Mouse (Mus musculus): ENCODE measurements around the gene Hbq1a. TPM values are rescaled to one million over a fixed set of nuclear protein-coding genes. Genes with fewer than 3 reads are reported as not detected.

Hbq1a gene
- total RNA-seq (2014; fragmentation: Nextera tagmentation) (not detected in 2 replicates), total RNA-seq (2017) (not detected in 2 replicates)

DNA sequence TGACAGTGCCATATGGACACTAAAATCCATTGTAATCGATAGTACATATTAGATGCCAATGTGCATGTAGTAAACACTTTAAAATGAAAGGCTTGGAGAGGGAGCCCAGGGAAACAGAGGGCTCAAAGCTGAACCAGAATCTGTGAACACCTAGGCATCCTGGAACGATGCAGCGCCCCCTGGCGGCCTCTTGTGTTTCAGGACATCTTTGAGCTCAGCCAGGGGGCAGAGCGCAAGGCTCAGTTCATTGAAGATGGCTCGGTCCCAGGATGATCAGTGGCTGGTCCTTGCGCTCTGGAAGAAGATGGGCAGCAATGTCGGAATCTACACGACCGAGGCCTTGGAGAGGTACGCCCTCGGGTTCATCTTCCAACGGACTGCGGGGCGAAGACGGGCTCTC, at the start of gene Hbq1a:
TSS of gene Hbq1a (plus strand) at position 205 of the 400 bp plus-strand sequence.
- peak; percentile 73 for ATAC-seq (replicated peaks; ENCODE audit: poor library complexity, severe bottlenecking)

GRCm38 (mm10) chr11:32250880-32251763, 48.7 kb upstream of the Hbq1a start:
- ATAC-seq (replicated peaks; ENCODE audit: poor library complexity, severe bottlenecking): no peak

GRCm38 (mm10) chr11:32253121-32253520, 46.7 kb upstream of the Hbq1a start:
- ATAC-seq (replicated peaks; ENCODE audit: poor library complexity, severe bottlenecking): no peak

DNA sequence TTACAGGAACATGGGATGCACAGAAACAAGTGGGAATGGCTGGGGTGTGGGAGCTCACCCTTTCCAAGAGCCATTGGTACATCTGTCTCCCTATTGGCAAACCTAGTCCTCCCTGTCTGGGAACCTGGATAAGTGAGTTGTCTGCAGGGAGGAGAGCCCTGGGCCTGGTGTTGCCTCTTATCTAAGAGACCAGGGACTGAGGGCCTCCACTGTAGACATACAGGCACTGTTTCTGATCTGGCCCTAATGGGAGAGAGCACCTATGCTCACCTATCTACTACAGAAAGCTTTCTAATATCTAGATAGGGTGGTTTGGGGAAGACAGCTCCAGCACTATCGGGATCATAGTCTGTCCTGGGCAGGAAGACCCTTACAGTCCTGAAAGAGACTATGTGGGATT, 43.7 kb upstream of the Hbq1a start:
- ATAC-seq (replicated peaks; ENCODE audit: poor library complexity, severe bottlenecking): no peak

DNA sequence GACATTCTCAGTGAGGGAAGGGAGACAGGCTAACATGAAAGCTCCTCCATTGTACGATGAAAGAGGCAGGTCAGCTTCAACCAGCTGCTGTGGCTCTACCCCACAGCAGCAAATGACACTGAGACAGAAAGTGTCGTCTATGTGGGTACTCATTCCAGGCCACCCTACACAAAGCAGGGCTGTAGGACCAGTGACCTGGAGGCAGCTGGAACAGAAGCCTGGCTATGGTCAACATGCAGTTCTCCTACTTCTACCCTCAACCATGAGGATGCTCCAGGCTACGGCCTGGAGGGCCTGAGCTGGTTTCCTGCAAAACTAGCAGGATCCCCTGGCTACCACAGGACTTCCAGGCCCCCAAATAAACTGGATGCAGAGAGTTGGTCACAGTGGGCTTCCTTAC, 43.3 kb upstream of the Hbq1a start:
- no peak for ATAC-seq (replicated peaks; ENCODE audit: poor library complexity, severe bottlenecking)

GRCm38 (mm10) chr11:32262674-32263415, 37.0 kb upstream of the Hbq1a start:
- ATAC-seq (replicated peaks; ENCODE audit: poor library complexity, severe bottlenecking): no peak

GRCm38 (mm10) chr11:32265117-32265738, 34.6 kb upstream of the Hbq1a start:
- ATAC-seq (replicated peaks; ENCODE audit: poor library complexity, severe bottlenecking): peak; percentile 38

- ATAC-seq (replicated peaks; ENCODE audit: poor library complexity, severe bottlenecking): no peak
These were observed 33.7 kb upstream of the Hbq1a start for GRCm38 (mm10) chr11:32266194-32266593.

DNA sequence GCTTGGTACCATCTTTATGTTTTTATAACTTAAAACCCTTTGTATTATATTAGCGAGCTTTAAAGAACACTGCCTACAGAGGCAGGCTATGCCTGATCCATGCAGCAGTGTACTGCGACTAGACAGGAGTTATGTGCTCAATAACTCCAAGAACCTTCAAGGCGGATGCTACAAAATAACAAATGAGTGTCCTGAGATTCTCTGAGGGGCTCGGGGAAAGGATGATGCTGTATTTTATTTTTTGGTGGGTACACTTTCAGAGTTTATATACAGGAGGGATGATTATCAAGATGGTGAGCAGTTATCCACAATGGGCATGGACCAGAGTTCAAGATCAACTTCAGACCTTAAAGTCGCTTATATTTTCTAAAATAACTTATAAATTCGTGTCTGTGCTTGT, 33.1 kb upstream of the Hbq1a start:
- ATAC-seq (replicated peaks; ENCODE audit: poor library complexity, severe bottlenecking): no peak

GRCm38 (mm10) chr11:32267188-32267884, 32.5 kb upstream of the Hbq1a start, which contains the start of gene Nprl3:
Nprl3 (minus strand) TSS chr11:32267707.
- ATAC-seq (replicated peaks; ENCODE audit: poor library complexity, severe bottlenecking): peak; percentile 93

DNA sequence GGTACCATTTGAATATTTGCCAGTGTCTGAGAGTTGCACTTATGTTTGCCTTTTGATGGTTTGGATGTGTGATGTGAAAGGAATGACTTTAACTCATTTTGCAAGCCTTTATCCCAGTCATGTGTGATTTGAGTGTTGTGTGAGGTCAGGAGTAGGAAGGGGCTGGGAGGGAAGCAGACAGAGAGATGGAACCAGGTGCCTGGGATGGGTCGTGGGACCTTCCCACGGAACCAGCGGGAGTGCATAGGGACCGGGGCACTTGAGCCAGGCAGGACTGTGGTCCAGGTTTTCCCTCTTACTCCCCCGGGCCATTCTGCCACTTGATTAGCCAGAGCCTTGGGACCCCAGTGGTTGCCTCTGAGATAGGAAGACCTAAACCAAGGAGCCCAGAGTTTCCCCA, 31.9 kb upstream of the Hbq1a start:
- ATAC-seq (replicated peaks; ENCODE audit: poor library complexity, severe bottlenecking): no peak

DNA sequence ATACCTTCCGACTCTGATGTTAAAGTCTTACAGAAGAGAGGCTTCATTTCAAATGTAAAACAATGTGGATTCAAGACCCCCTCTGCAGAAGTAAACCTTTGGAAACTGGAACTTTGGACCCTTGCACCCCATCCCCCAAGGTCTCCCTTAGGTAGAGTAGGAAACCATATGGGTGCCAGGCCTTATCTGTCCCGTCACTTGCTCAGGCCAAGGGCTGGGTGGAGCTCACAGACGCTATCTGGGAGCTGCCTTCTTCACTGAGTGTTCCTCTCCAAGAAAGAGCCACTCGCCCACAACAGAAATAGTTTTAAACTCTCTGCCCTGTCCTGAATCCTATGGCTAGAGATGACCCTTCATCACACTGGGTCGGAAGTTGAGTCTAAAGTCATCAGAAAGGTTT, 30.9 kb upstream of the Hbq1a start:
- no peak for ATAC-seq (replicated peaks; ENCODE audit: poor library complexity, severe bottlenecking)

DNA sequence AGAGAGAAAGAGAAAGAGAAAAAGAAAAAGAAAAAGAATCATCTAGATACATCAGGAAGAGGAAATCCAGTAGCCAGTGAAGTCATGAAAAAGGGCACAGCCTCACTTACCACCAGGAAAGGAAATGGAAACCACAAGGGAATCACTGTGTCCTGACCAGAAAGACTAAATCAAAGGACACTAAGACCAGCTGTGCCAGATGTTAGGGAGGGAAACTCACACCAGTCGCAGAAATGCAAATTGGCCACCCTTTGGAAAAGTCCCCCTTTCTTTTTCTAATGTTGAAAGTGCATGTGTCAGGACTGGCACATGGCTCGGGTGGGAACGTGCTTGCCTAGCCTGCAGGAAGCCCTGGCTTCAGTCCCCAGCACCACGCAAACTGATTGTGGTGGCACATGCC, 28.7 kb upstream of the Hbq1a start:
- ATAC-seq (replicated peaks; ENCODE audit: poor library complexity, severe bottlenecking): no peak

DNA sequence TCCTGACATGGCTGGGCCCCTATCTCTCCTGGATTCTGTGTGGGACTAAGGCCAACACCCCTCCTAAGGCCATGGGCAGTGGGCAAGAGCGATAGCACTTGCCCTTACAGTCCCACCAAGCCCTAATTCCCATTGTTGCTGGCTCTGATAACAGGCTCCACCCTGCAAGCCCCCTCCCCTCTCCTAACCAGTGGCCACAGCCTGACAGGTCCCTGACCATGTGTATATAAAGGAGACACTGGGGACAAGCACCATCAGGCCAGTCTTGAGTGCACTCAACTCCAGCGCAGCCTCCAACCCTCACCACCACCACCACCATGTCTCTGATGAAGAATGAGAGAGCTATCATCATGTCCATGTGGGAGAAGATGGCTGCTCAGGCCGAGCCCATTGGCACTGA, 23.5 kb upstream of the Hbq1a start, which contains the start of gene Hba-x:
TSS of gene Hba-x (plus strand) at position 54 of the 400 bp plus-strand sequence.
- ATAC-seq (replicated peaks; ENCODE audit: poor library complexity, severe bottlenecking): no peak

DNA sequence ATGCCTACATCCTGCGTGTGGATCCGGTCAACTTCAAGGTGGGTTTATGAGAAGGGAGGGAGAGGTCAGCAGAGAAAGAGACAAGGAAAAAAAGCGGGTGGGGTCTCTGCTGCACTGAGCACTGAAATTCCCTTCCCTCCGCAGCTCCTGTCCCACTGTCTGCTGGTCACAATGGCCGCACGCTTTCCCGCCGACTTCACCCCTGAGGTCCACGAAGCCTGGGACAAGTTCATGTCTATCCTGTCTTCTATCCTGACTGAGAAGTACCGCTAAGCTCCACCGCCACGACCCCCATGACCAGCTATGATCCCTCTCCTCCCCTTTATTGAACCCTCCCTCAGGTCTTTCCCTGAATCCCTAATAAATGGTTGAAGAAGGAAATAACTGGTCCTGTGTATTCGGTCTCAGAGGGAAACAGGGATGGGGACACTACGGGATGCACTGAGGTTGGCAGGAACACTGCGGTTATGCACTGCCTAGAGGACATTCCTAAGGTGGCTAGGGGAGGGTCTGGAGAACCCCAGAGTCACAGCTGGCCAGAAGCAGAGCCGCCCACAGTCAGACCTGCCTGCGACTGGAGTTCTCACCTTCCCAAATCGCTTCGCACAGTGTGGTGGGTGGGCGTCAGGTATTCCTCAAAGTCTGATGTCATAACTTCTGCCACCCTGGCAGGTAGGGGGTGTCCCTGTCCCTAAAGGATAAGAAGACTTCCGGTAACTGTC, 22.0 kb upstream of the Hbq1a start:
- no peak for ATAC-seq (replicated peaks; ENCODE audit: poor library complexity, severe bottlenecking)

DNA sequence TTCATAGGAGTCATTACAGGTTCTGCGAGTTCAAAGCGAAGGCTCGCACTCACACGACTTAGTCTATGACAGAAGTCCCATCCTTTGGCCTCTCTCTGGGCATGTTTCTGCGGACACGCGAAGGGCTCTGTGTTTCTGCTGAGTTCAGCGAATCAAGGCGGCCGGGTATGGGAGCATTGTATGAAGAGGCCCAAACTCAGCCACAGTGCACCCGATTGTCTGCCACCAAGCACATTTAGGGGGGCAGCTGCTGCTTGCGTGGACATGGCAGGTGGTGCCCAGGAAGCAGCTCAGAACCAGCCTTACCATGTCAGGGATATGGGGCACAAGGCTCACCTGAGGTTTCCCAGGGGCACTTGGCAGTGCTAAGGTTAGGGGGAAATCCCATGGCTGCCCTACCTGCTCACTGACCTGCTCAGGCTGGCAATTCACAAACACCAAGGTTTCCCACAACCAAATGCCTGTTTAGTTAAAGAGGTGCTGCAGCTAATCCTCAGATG, 21.4 kb upstream of the Hbq1a start:
- ATAC-seq (replicated peaks; ENCODE audit: poor library complexity, severe bottlenecking): no peak

DNA sequence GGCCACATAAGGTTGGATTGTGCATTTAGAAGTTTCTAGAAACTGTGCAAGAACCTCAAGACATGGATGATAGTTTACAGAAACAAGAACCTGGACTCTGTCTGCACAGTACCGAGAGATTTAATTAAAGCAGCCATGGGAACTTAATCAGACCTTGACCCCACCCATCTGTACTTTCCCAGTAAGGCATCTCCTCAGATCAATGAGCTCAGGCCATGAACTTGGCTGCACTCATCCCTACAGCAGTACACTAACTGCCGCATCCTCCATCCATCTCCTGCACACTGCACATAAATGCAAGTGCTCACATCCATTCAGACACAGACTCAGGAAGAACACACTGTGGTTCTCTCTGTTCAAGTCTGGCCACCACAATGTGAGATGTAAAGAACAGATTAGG, 19.2 kb upstream of the Hbq1a start:
- ATAC-seq (replicated peaks; ENCODE audit: poor library complexity, severe bottlenecking): no peak

DNA sequence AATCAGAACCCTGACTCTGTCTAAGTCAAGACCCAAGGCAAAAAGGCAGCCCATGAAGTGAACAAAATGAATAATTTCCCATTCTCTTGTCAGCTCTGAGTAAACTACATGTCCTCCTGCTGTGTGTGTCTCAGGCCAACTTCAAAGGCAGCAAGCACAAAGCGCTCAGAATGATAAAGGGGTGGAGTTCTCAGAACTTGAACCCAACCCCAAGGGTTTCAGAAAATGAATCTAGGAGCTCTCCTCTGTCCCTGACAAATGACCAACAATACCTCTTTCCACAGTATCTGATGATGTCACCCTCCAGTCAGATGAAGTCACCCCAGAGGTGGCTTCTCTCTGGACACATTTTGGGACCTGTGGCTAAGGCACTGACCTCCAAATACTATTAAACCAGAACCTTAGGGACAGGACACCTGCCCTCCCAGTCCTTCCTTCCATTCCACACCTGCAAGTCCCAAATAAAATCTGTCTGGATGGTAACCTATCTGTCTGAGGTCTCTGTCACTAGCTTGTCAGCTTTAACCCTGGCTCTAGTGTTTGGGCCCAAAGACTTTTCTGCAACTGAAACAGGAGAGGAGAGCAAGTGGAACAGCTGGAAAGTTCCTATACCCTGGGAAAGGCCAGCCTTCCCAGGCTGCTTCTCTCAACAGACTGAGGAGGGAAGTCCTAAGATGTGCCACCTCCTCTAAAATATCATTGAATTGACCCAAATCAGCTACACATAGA, 18.3 kb upstream of the Hbq1a start:
- ATAC-seq (replicated peaks; ENCODE audit: poor library complexity, severe bottlenecking): no peak

All from granulocyte monocyte progenitor cell, adult 5-6 weeks (primary cell).